Mouse (Mus musculus) CH12.LX (cell line): ENCODE results near the gene Arl15. TPM values are rescaled to one million over a fixed set of nuclear protein-coding genes. Genes with fewer than 3 reads are reported as not detected.

Source experiments
- DNase-seq: peaks from one replicate; pipeline ENCODE4 v3.0.0-alpha.2; 2013; ENCODE audit errors: extremely low read depth
- H3K27ac ChIP-seq: 2 replicates; pipeline ENCODE4 v1.5.1; 2012; ENCODE audit warnings: low read depth, mild to moderate bottlenecking, control low read depth, moderate library complexity; ENCODE audit not compliant: insufficient read depth
- H3K27me3 ChIP-seq: replicated peaks from 2 replicates; pipeline ENCODE3; 2012; ENCODE audit warnings: inconsistent platforms
- H3K36me3 ChIP-seq, 2 experiments: replicated peaks in 1 of 2; 2 replicates each; pipeline versions ENCODE3 to v1.6.1; 2012; ENCODE audit warnings: inconsistent platforms in 1 of 2, low read length in 1 of 2, mild to moderate bottlenecking in 1 of 2, mixed read lengths in 1 of 2, moderate library complexity in 1 of 2; ENCODE audit not compliant: control insufficient read depth in 1 of 2, insufficient read depth in 1 of 2
- H3K4me1 ChIP-seq, 2 experiments: 2 replicates each; pipeline ENCODE4 v1.6.1; 2012; ENCODE audit warnings: inconsistent platforms in 1 of 2, moderate library complexity in 1 of 2; ENCODE audit not compliant: insufficient read depth in 2 of 2, control insufficient read depth in 1 of 2
- H3K4me2 ChIP-seq: 2 replicates; pipeline ENCODE4 v1.6.1; 2012; ENCODE audit warnings: low read depth, mild to moderate bottlenecking, control low read depth; ENCODE audit not compliant: poor library complexity, insufficient read depth, severe bottlenecking
- H3K4me3 ChIP-seq, 3 experiments: fragments of 150-350 bp in 1 of 3; sonication (generic) in 1 of 3; replicated peaks in 1 of 3; 2 replicates each; pipeline versions ENCODE3 to v1.5.1; 2011 to 2012; ENCODE audit warnings: low read depth in 2 of 3, low read length in 2 of 3, mild to moderate bottlenecking in 2 of 3, moderate library complexity in 2 of 3, control low read depth in 1 of 3, improper control_type of control experiment in 1 of 3, inconsistent platforms in 1 of 3, mixed read lengths in 1 of 3; ENCODE audit not compliant: poor library complexity in 1 of 3
- H3K79me2 ChIP-seq: replicated peaks from 2 replicates; pipeline ENCODE4 v1.6.1; 2012; ENCODE audit warnings: mild to moderate bottlenecking, moderate library complexity; ENCODE audit not compliant: control insufficient read depth, poor library complexity, insufficient read depth, severe bottlenecking; ENCODE audit errors: extremely low read depth
- H3K9ac ChIP-seq: 2 replicates; pipeline ENCODE4 v1.6.1; 2012; ENCODE audit warnings: low read depth, mild to moderate bottlenecking, control low read depth, moderate library complexity; ENCODE audit not compliant: insufficient read depth
- H3K9me3 ChIP-seq: replicated peaks from 2 replicates; pipeline ENCODE3; 2012; ENCODE audit warnings: low read length, inconsistent platforms, mixed read lengths
- BHLHE40 ChIP-seq: IDR thresholded peaks from 2 replicates; pipeline ENCODE4 v1.6.1; 2011; ENCODE audit warnings: mild to moderate bottlenecking, low read depth, low read length, improper control_type of control experiment
- CTCF ChIP-seq, 2 experiments: IDR thresholded peaks in 1 of 2; conservative IDR thresholded peaks in 1 of 2; 2 replicates each; pipeline ENCODE4 v1.5.1; 2011 to 2012; ENCODE audit warnings: low read depth in 2 of 2, low read length in 2 of 2, improper control_type of control experiment in 1 of 2, inconsistent platforms in 1 of 2, mild to moderate bottlenecking in 1 of 2, moderate library complexity in 1 of 2
- ELF1 ChIP-seq: IDR thresholded peaks from 2 replicates; pipeline ENCODE4 v1.6.1; 2014; ENCODE audit warnings: low read depth, mild to moderate bottlenecking, inconsistent platforms, low read length, improper control_type of control experiment
- GABPA ChIP-seq: IDR thresholded peaks from 2 replicates; pipeline ENCODE4 v1.6.1; 2012; ENCODE audit warnings: low read depth, low read length, improper control_type of control experiment, inconsistent platforms; ENCODE audit not compliant: insufficient replicate concordance
- IRF4 ChIP-seq: IDR thresholded peaks from 2 replicates; pipeline ENCODE4 v1.6.1; 2014; ENCODE audit warnings: low read depth, mild to moderate bottlenecking, inconsistent platforms, low read length, improper control_type of control experiment
- JUN ChIP-seq: IDR thresholded peaks from 2 replicates; pipeline ENCODE4 v1.6.1; 2011; ENCODE audit warnings: low read depth, mild to moderate bottlenecking, low read length, improper control_type of control experiment, moderate library complexity; ENCODE audit not compliant: insufficient read depth
- KAT2A ChIP-seq: IDR thresholded peaks from 2 replicates; pipeline ENCODE4 v1.6.1; 2012; ENCODE audit warnings: low read length, improper control_type of control experiment, inconsistent platforms; ENCODE audit not compliant: insufficient replicate concordance
- MAFK ChIP-seq: IDR thresholded peaks from 2 replicates; pipeline ENCODE4 v1.6.1; 2011; ENCODE audit warnings: low read length, improper control_type of control experiment; ENCODE audit not compliant: insufficient replicate concordance
- MAX ChIP-seq: IDR thresholded peaks from 2 replicates; pipeline ENCODE4 v1.6.1; 2011; ENCODE audit warnings: low read length, improper control_type of control experiment
- MAZ ChIP-seq: IDR thresholded peaks from 2 replicates; pipeline ENCODE4 v1.6.1; 2012; ENCODE audit warnings: low read depth, mild to moderate bottlenecking, inconsistent platforms, low read length, improper control_type of control experiment, moderate library complexity
- MEF2A ChIP-seq: IDR thresholded peaks from 2 replicates; pipeline ENCODE4 v1.6.1; 2014; ENCODE audit warnings: low read depth, mild to moderate bottlenecking, inconsistent platforms, low read length, improper control_type of control experiment, borderline replicate concordance
- MXI1 ChIP-seq: IDR thresholded peaks from 2 replicates; pipeline ENCODE4 v1.6.1; 2011; ENCODE audit warnings: mild to moderate bottlenecking, low read depth, low read length, improper control_type of control experiment
- MYC ChIP-seq: IDR thresholded peaks from 2 replicates; pipeline ENCODE4 v1.6.1; 2011; ENCODE audit warnings: low read depth, mild to moderate bottlenecking, improper control_type of control experiment, low read length
- NELFE ChIP-seq: IDR thresholded peaks from 2 replicates; pipeline ENCODE4 v1.6.1; 2011; ENCODE audit warnings: low read depth, low read length, improper control_type of control experiment
- SMC3 ChIP-seq: IDR thresholded peaks from 2 replicates; pipeline ENCODE4 v1.6.1; 2011; ENCODE audit warnings: low read depth, low read length, improper control_type of control experiment
- TBP ChIP-seq: conservative IDR thresholded peaks from 2 replicates; pipeline ENCODE4 v1.6.1; 2011; ENCODE audit warnings: low read depth, low read length, improper control_type of control experiment
- UBTF ChIP-seq: IDR thresholded peaks from 2 replicates; pipeline ENCODE4 v1.6.1; 2012; ENCODE audit warnings: low read depth, mild to moderate bottlenecking, inconsistent platforms, low read length, improper control_type of control experiment, moderate library complexity
- USF1 ChIP-seq: IDR thresholded peaks from 2 replicates; pipeline ENCODE4 v1.6.1; 2014; ENCODE audit warnings: low read depth, mild to moderate bottlenecking, inconsistent platforms, low read length, improper control_type of control experiment
- USF2 ChIP-seq: conservative IDR thresholded peaks from 2 replicates; pipeline ENCODE4 v1.6.1; 2011; ENCODE audit warnings: low read depth, low read length, improper control_type of control experiment
- ZKSCAN1 ChIP-seq: IDR thresholded peaks from 2 replicates; pipeline ENCODE4 v1.6.1; 2012; ENCODE audit warnings: low read depth, inconsistent platforms, low read length, improper control_type of control experiment, borderline replicate concordance
- ZNF384 ChIP-seq: IDR thresholded peaks from 2 replicates; pipeline ENCODE4 v1.6.1; 2012; ENCODE audit warnings: low read depth, low read length, improper control_type of control experiment, inconsistent platforms
- dilution Hi-C: fragments of 300-500 bp; cut with MboI; formaldehyde crosslinking; loops from 2 replicates; pipeline ENCODE4 v1.14.3; 2020; ENCODE audit warnings: low sequenced_read_pairs; ENCODE audit not compliant: extremely low pct_unique_long_range_greater_than_20kb, extremely low pct_ligation_motif_present
- in situ Hi-C: fragments of 300-500 bp; cut with MboI; formaldehyde crosslinking; loops from 3 replicates; pipeline ENCODE4 v1.14.3; 2019; ENCODE audit warnings: low sequenced_read_pairs, low pct_ligation_motif_present, low pct_unique_long_range_greater_than_20kb, mixed read lengths
- polyA plus RNA-seq: library from polyadenylated mRNA; unstranded; fragments of >175 nt; gene quantifications from 2 replicates; pipeline ENCODE4 v1.2.1, GENCODE M21; 2012; ENCODE audit warnings: low read depth; ENCODE audit not compliant: insufficient read length
- total RNA-seq, 2 experiments: library from RNA; depleted of rRNA; stranded (reverse); fragments of 300-350 nt in 1 of 2; fragments of >200 nt in 1 of 2; gene quantifications; 2 replicates each; pipeline ENCODE4 v1.2.3; 2012 to 2014

Gene Arl15
- total and polyA plus RNA-seq, 3 experiments = 2.2 to 5.2 (median 4.8) TPM

GRCm38 (mm10) chr13:113852376-113852666 lies 58.0 kb downstream of the Arl15 start:
- H3K36me3 ChIP-seq = peaks cover 0 to 10% of the 10 kb centered on the region in 2 experiments
- DNase-seq = no peak
- H3K27me3 ChIP-seq = no peaks in the 10 kb centered on the region
- H3K4me2 ChIP-seq = no peak overlapping the region
- dilution Hi-C loops = no loop called here
- H3K4me1 ChIP-seq = no peaks in the 10 kb centered on the region
- no peaks in the 10 kb centered on the region for H3K9me3 ChIP-seq
- in situ Hi-C loops = no loop called here
- H3K4me3 ChIP-seq = no peak overlapping the region
- H3K9ac ChIP-seq = no peak overlapping the region
- no peak overlapping the region for H3K27ac ChIP-seq
- TF ChIP-seq MAFK = no peak
- H3K79me2 ChIP-seq = no peaks in the 10 kb centered on the region; the same call in 1 of the 2 replicates

GRCm38 (mm10) chr13:113854146-113854545 lies 59.8 kb downstream of the Arl15 start:
- H3K36me3 ChIP-seq = peaks cover 0 to 10% of the 10 kb centered on the region in 2 experiments
- no peak overlapping the region for H3K4me3 ChIP-seq
- H3K4me2 ChIP-seq = no peak overlapping the region
- DNase-seq = no peak
- dilution Hi-C loops = no loop called here
- H3K9ac ChIP-seq = no peak overlapping the region
- TF ChIP-seq UBTF (no peak), SMC3 (no peak), CTCF (conservative IDR thresholded peaks at IDR 0.05 in 1 of 2, IDR thresholded peaks at IDR 0.05 in 1 of 2; ENCODE audit: low read depth in 2 of 2, low read length in 2 of 2) (no peak), GABPA (no peak), ZNF384 (no peak), USF2 (no peak), MAX (no peak), ZKSCAN1 (no peak), KAT2A (no peak), MAZ (no peak), IRF4 (no peak), JUN (no peak), MXI1 (no peak), TBP (no peak), MEF2A (no peak), MYC (no peak), BHLHE40 (no peak), USF1 (no peak), ELF1 (no peak), NELFE (no peak)
- TF ChIP-seq, all 38 proteins: peak for 0
- no peaks in the 10 kb centered on the region for H3K27me3 ChIP-seq
- no peaks in the 10 kb centered on the region for H3K9me3 ChIP-seq
- no peaks in the 10 kb centered on the region for H3K4me1 ChIP-seq
- no peak overlapping the region for H3K27ac ChIP-seq
- H3K79me2 ChIP-seq = no peaks in the 10 kb centered on the region; the same call in 1 of the 2 replicates
- in situ Hi-C loops = no loop called here
